Mouse (Mus musculus): ENCODE measurements around the gene Mlxip.

Gene Mlxip

GRCm38 (mm10) chr5:123379504-123379931 lies 15.1 kb upstream of the Mlxip start:
- in situ Hi-C loops (cut with MboI; ENCODE audit: low sequenced_read_pairs): no loop called here

GRCm38 (mm10) chr5:123381968-123382367 lies 12.6 kb upstream of the Mlxip start:
- in situ Hi-C loops (cut with MboI; ENCODE audit: low sequenced_read_pairs): no loop called here

DNA sequence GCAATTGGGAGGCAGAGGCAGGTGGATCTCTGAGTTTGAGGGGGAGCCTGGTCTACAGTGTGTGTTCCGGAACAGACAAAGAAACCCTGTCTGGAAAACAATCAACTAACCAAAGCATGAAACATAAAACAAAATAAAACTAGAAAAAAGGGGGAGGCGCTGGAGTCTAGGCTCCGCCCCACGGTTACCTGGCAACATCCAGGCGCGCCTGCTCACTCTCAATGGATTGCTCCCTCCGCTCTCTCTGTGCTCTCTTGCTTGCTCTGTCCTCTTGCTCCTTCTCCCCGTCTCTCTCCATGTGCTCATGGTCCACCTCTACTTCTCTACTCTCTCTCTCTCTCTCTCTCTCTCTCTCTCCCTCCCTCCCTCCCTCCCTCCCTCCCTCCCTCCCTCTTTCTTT lies 11.9 kb upstream of the Mlxip start:
- in situ Hi-C loops (cut with MboI; ENCODE audit: low sequenced_read_pairs): no loop called here

DNA sequence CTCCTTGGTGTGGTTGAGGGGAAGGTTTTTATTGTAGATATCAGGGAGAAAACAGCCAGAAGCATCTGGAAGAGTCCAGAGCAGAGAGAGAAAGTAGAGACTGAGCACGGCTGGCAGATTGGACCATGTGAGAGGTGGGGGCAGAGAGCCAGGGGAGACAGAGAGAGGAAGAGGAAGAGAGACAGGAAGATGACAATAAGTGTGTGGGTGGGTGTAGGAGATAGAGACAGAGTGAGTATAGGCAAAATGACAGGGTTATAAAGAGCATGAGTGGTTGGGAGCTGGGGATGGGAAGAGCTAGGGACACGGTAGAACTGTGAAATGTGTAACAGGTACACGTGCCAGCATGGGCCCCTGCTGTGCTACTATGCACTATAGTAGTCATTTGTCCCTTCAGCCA lies 6.1 kb upstream of the Mlxip start:
- in situ Hi-C loops (cut with MboI; ENCODE audit: low sequenced_read_pairs): no loop called here

DNA sequence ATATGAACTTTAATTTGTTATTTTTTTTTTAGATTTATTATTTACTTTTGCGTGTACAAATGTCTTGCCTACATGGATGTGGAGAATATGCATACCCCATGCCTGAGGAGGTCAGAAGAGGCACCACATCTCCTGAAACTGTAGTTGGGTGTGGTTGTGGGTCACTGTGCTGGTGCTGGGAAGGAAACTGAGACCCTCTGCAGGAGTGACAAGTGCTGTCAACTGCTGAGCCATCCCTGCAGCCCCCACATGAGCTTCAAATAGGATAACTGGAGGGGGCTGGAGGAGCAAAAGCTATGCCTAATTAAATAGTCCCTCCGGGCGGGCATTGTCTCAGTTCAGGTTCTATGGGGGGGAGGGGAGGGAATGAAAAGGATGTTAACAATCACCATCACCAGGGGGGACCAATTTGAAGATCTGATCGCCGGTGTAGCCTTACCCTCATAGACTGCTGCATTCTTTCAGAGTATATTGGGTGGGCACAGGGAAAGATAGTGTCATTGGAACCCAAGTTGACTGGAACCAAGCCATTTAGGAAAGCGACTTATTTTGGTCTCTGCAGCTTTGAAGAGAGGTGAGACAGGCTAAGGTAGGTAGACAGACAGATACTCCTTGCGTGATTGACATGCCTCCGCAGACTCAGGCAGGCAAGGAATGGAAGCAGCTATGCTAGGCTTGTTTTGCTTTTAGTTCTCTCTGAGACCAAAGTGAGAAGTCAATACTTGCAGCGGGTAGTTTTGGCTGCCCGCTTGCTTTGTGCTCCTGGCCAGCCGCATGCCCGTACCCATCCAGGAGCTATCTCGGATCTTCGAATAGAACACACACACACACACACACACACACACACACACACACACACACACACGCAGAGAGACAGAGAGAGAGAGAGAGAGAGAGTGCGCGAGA lies 3.8 kb upstream of the Mlxip start:
- in situ Hi-C loops (cut with MboI; ENCODE audit: low sequenced_read_pairs): no loop called here

- in situ Hi-C loops (cut with MboI; ENCODE audit: low sequenced_read_pairs): no loop called here
Observed at GRCm38 (mm10) chr5:123391442-123391809, 3.2 kb upstream of the Mlxip start.

GRCm38 (mm10) chr5:123393786-123394302 lies 754 bp upstream of the Mlxip start:
- in situ Hi-C loops (cut with MboI; ENCODE audit: low sequenced_read_pairs): no loop called here

DNA sequence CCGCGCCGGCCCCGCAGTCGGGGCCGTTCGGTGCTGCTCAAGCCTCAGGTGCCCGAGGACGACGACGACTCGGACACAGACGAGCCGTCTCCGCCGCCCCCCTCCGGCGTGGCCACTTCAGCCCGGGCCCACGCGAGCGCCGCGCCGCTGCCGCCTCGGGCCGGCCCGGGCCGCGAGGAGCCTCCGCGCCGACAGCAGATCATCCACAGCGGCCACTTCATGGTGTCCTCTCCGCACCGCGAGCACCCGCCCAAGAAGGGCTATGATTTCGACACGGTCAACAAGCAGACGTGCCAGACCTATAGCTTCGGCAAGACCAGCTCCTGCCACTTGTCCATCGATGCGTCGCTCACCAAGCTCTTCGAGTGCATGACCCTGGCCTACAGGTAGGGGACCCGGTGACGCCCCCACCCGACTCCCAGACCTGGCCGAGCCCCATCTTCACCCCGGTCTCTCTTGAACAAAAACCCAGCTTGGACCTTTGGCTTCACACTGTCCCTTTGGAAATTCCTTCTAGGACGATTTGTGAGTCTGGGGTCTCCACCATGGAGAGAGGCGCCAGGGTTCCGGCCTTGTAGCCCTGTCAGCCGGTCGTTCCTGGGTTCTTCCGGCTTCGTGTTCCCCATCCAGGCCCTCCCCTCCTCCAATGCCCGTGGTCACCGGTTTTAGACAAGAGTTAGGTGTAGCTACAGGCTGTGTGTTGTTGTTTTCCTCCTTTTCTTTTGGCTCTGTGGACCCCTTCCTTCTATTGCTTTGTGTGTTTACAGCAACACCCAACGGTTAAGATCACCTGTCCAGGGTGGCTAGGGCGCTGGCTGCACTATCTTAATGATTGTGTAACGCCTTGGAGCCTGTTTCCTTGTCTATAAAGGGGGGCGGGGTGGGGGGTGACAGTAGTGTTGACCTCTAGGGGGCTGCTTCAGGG lies 621 bp downstream of the Mlxip start:
- in situ Hi-C loops (cut with MboI; ENCODE audit: low sequenced_read_pairs): no loop called here

DNA sequence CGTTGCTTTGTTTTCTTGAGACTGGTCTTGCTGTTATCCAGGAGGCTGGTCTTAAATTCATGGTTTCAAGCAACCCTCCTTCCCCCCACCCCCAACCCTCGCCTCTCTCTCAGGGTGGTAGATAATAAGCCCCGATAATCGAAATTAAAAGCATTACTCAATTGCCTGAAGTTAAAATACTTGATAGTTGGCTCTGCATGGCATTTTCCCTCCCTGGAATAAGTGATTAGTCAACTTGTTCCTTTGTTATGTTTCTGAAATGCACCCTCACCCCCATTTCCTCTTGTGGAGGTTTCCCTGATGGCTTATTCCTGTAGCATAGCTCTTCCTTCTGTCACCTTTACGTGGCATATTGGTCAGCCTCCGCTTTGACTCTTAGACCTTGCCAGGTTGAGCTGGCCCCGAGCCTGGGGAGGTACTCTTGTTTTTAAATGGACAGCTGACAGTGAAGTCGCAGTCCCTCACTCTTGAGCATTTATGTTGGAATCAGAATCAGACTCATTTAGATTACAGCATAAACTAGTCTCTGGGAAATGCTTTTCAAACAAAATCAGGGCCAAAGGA lies 2.4 kb downstream of the Mlxip start:
- in situ Hi-C loops (cut with MboI; ENCODE audit: low sequenced_read_pairs): no loop called here

- in situ Hi-C loops (cut with MboI; ENCODE audit: low sequenced_read_pairs): no loop called here
Observed at GRCm38 (mm10) chr5:123397786-123398185, 3.2 kb downstream of the Mlxip start.

DNA sequence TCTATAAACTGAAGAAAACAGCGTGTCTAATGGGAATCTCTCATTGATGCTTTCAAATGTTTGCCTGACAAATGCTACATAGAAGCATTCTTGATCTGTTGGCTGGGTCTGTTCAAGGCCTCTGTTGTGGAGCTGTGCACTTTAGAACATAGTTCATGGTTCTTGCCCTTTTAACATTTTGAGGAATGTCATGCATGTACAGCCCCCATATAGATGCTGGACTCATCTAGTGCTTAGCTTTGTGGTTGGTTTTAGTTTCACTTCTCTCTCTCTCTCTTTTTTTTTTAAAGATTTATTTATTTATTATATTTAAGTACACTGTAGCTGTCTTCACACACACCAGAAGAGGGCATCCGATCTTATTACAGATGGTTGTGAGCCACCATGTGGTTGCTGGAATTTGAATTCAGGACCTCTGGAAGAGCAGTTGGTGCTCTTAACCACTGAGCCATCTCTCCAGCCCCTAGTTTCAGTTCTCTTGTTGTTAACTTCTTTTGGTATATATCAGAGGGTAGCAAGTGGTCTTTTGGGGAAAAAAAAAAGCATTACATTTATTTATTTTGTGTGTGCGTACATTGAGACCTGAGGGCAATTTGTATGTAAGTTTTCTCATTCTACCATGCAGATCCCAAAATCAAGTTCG lies 4.4 kb downstream of the Mlxip start:
- in situ Hi-C loops (cut with MboI; ENCODE audit: low sequenced_read_pairs): no loop called here

DNA sequence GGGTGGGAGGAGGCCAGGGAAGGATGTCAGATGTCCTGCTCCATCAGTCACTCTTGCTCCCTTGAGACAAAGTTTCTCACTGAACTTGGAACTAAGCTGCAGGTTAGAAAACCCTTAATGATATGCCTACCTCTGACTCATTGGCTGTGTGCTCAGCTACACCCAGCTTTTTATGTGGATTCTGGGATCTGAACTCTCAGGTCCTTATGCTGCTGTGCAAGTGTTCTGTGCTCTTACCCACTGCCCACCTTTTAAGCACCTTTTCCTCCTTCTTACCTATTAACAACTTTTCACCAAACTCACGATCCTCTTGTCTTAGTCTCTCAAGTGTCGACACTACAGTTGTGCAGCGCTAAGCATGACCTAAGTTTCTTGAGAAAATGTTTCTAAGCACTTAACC lies 9.9 kb downstream of the Mlxip start:
- in situ Hi-C loops (cut with MboI; ENCODE audit: low sequenced_read_pairs): no loop called here

- in situ Hi-C loops (cut with MboI; ENCODE audit: low sequenced_read_pairs): no loop called here
Observed at GRCm38 (mm10) chr5:123406952-123407351, 12.4 kb downstream of the Mlxip start.

DNA sequence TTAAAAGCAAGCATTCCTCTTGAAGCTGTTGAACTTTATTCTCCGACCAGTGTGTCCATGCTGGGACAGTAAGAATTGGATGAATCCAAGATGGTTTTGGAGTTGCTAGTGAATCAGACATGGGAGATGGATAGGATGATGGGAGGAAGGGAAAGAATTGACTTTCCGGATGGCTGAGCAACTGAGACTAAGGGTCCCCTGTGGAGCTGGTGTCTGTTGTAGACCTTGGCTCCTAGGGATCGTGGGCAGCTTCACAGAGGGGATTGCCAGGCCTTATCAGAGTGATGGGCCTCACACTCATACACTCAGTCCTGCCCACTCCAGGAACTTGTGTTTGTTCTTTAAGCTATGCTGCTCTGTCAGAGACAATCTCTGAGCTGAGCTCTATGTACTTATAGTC lies 13.6 kb downstream of the Mlxip start:
- in situ Hi-C loops (cut with MboI; ENCODE audit: low sequenced_read_pairs): no loop called here

DNA sequence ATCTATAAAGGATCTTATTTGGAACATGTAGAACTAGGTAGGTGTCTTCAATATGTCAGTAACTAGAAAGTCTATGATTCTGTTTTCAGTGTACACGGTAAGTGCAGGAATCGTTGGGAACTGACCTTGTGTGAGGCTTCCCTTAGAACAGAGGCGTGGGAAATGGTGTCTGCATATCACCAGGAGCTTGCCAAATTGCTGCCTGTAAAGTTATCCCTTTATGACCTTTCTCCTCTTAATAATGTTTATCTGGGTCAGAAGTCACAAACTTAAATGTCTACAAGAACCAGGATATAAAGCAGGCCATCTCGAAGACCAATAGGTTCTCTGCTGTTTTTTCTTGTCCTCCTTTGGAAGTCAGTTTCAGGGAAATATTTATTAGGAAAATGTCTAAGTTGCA lies 17.6 kb downstream of the Mlxip start:
- in situ Hi-C loops (cut with MboI; ENCODE audit: low sequenced_read_pairs): no loop called here

DNA sequence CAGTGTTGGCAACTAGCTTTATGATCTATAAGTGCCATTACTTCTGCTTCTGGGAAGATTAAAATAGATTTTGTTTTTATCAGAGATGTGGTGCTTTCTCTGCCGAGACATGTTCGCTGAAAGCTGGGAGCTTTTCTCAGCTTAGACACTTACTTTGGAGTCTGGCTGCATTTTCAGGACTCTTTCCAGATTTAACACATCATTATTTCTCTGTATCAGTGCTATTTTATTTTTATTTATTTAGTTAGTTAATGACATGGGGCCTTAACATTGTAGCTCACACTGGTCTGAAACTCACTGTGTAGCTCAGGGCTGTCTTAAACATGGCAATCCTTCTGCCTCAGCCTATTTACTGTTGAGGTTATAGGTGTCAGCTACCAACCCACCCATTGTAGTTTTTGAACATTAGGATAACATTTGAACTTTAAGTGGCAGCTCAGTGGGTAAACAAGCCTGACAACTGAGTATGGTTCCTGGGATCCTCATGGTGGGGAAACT lies 19.3 kb downstream of the Mlxip start:
- in situ Hi-C loops (cut with MboI; ENCODE audit: low sequenced_read_pairs): no loop called here

- in situ Hi-C loops (cut with MboI; ENCODE audit: low sequenced_read_pairs): no loop called here
Observed at GRCm38 (mm10) chr5:123416149-123416548, 21.6 kb downstream of the Mlxip start.

DNA sequence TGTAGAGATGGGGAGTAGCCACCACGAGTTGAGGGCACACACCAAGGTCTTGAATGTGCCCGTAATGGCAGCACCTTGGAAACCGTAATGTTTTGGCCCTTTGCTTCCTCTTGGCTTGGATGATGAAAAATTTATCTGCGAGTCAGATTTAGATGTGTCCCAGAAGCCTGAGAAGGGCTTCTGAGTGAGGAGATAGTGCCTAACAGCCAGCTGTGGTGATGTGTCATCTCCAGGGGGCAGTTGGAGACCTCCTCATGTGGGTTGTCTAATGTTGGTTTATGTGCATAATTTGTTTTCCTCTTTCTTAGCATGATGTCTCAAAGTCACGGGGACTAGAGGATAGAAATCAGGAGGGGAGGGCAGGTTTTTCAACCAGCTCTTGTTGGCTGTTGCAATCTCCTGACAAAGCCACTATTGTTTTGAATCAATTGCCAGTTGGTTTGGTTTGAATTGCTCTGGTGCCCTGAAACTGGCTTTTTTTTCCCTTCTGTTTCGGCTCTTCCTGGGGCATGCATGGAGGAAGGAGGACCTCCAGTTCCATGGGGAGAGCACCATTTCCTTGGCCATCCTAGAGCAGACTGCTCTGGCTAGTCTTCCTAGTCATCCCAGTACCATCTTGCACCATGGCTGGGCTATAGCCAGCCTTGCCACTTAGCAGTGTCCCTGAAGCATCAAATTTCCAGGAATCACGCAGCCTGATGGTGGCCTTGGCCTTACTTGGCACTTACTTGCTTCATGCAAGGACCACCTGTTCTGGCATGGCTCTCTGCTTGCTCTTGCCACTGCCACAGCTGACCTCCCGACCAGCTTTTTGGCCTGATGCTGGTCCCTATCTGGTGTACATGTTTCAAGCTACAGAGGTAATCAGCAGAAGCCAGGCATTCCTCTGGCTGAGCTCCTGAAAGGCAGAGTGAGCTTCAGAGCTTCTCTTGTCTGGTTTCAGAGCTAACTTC lies 22.2 kb downstream of the Mlxip start:
- in situ Hi-C loops (cut with MboI; ENCODE audit: low sequenced_read_pairs): no loop called here

DNA sequence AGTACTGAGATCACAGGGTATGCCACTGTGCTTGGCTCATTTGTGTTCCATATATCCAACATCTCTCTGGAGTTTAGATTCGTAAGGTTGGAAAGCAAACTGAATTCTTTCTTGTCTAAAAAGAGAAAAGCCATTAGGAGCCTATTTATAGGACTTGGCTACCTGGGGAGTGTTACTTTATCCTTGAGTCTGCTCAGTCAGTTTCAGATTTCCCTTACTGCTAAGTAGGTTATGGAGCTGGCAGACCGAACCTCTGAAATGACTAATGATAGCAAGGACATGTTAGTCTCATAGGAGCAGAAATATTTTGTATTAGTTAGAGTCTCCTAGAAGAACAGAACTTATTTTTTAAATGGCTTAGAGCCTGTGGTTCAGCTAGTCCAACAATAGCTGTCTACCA lies 29.3 kb downstream of the Mlxip start:
- in situ Hi-C loops (cut with MboI; ENCODE audit: low sequenced_read_pairs): no loop called here

Measured in CH12F3 (cell line).